Mouse (Mus musculus) bone marrow, adult 2 months (tissue): ENCODE data around the gene Cad.

Experiments
- CTCF ChIP-seq: fragments of 200-500 bp; IDR thresholded peaks from 2 replicates; pipeline ENCODE4 v1.5.1; 2011; ENCODE audit warnings: low read length, control low read depth; ENCODE audit not compliant: control insufficient read depth, insufficient read depth
- POLR2A ChIP-seq: fragments of 200-500 bp; IDR thresholded peaks from 2 replicates; pipeline ENCODE4 v1.6.1; 2011; ENCODE audit warnings: low read depth, mild to moderate bottlenecking, control low read depth, low read length, borderline replicate concordance; ENCODE audit not compliant: control insufficient read depth

DNA sequence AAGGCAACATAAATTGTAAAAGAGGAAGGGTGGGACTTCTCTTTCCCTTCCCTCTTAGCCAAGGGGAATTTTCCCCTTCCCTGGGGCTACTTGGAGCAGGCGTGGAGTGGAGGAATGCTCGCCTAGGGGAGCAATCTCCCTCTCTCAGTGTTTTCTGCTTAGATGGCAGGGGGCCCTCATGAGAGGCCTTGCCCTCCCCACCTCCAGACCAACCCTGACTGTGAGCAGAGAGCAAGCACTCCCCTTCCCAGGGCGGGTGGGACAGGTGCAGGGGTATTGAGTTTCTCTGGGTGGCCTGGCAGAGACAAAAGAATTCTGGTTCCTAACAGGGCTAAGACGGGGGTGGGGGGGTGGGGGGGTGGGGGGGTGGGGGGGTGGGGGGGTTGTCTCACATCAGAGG lies 31.3 kb upstream of the Cad start:
- no peak for TF ChIP-seq CTCF
- no peak for TF ChIP-seq POLR2A
